Mouse (Mus musculus) forebrain, postnatal 0 days (tissue): ENCODE results near the gene Gm7138. TPM values are rescaled to one million over a fixed set of nuclear protein-coding genes. Genes with fewer than 3 reads are reported as not detected.

Experiments used
- ATAC-seq: fragments of 200-750 bp; cut with Nextera tagmentation; 2 replicates; pipeline ENCODE4 v1.8.0; 2017; ENCODE audit warnings: mild to moderate bottlenecking, moderate library complexity
- DNase-seq: peaks from one replicate; pipeline ENCODE4 v3.0.0-alpha.2; 2015
- H3K27ac ChIP-seq: fragments of 300-500 bp; sonication (generic); 2 replicates; pipeline ENCODE4 v1.5.1; 2014; ENCODE audit warnings: low read depth, mild to moderate bottlenecking, antibody characterized with exemption, low read length, moderate library complexity, mixed read lengths
- H3K27me3 ChIP-seq: fragments of 300-500 bp; sonication (generic); 2 replicates; pipeline ENCODE4 v1.6.1; 2014; ENCODE audit warnings: mild to moderate bottlenecking, low read length, mixed read lengths; ENCODE audit not compliant: insufficient read depth
- H3K36me3 ChIP-seq: fragments of 300-500 bp; sonication (generic); 2 replicates; pipeline ENCODE4 v1.6.1; 2014; ENCODE audit warnings: mild to moderate bottlenecking, moderate library complexity; ENCODE audit not compliant: insufficient read depth
- H3K4me1 ChIP-seq: fragments of 300-500 bp; sonication (generic); 2 replicates; pipeline ENCODE4 v1.6.1; 2014; ENCODE audit warnings: antibody characterized with exemption; ENCODE audit not compliant: insufficient read depth
- H3K4me2 ChIP-seq: fragments of 300-500 bp; sonication (generic); 2 replicates; pipeline ENCODE4 v1.6.1; 2014; ENCODE audit warnings: low read depth, mild to moderate bottlenecking, moderate library complexity
- H3K4me3 ChIP-seq: fragments of 300-500 bp; sonication (generic); 2 replicates; pipeline ENCODE4 v1.5.1; 2014; ENCODE audit warnings: low read depth, low read length, mixed read lengths
- H3K9ac ChIP-seq: fragments of 300-500 bp; sonication (generic); 2 replicates; pipeline ENCODE4 v1.6.1; 2014; ENCODE audit warnings: mild to moderate bottlenecking
- H3K9me3 ChIP-seq: fragments of 300-500 bp; sonication (generic); 2 replicates; pipeline ENCODE4 v1.6.1; 2016; ENCODE audit warnings: low read length
- CTCF ChIP-seq: sonication (generic); IDR thresholded peaks from 2 replicates; pipeline ENCODE4 v1.5.1; 2016; ENCODE audit warnings: antibody characterized with exemption, control low read depth, low read depth
- WGBS: fragments of 180-500 bp; shearing (Covaris S2); extraction: QIAGEN DNeasy Blood & Tissue Kit; methylation state at CpG from one replicate; pipeline ENCODE4 v1.1.7; 2014; 5-methylcytosine and 5-hydroxymethylcytosine counted together
- polyA plus RNA-seq: library from polyadenylated mRNA; unstranded; fragments of >200 nt; fragmentation: Nextera tagmentation; extraction: Ambion mirVana; gene quantifications from 2 replicates; pipeline ENCODE4 v1.2.1, GENCODE M21; 2015
- total RNA-seq: library from RNA; depleted of rRNA; stranded (reverse); fragments of >200 nt; gene quantifications from 2 replicates; pipeline ENCODE4 v1.2.3, GENCODE M21; 2014; rRNA removed

The Gm7138 gene
- total and polyA plus RNA-seq, 2 experiments from 2014 or later: not detected

GRCm38 (mm10) chr10:77738929-77739328 lies 37.8 kb downstream of the Gm7138 start:
- Histone ChIP-seq H3K27ac (no peak overlapping the region), H3K27me3 (no peaks in the 10 kb centered on the region), H3K9ac (no peak overlapping the region), H3K4me2 (no peak overlapping the region), H3K36me3 (no peaks in the 10 kb centered on the region), H3K4me1 (no peaks in the 10 kb centered on the region), H3K9me3 (peaks cover 4% of the 10 kb centered on the region; the same call in 1 of the 2 replicates), H3K4me3 (no peak overlapping the region)
- no peak for ATAC-seq
- no peak for TF ChIP-seq CTCF
- DNase-seq: no peak
- WGBS: 89% methylated on average over 4 of the region's 4 CpGs

- TF ChIP-seq CTCF: no peak
- Histone ChIP-seq H3K4me1 (no peaks in the 10 kb centered on the region), H3K9ac (no peak overlapping the region), H3K4me3 (no peak overlapping the region), H3K9me3 (peaks cover 4% of the 10 kb centered on the region; the same call in 1 of the 2 replicates), H3K27ac (no peak overlapping the region), H3K4me2 (no peak overlapping the region), H3K27me3 (no peaks in the 10 kb centered on the region), H3K36me3 (no peaks in the 10 kb centered on the region)
- 97% methylated on average over 1 of the region's 1 CpGs for WGBS
- ATAC-seq (no peak), DNase-seq (no peak)
These were observed 40.8 kb downstream of the Gm7138 start for GRCm38 (mm10) chr10:77735928-77736327.

- Histone ChIP-seq H3K4me1 (no peaks in the 10 kb centered on the region), H3K36me3 (no peaks in the 10 kb centered on the region), H3K4me2 (no peak overlapping the region), H3K9me3 (no peaks in the 10 kb centered on the region), H3K9ac (no peak overlapping the region), H3K27ac (no peak overlapping the region), H3K4me3 (no peak overlapping the region), H3K27me3 (no peaks in the 10 kb centered on the region)
- no peak; the same call in 1 of the 2 replicates for TF ChIP-seq CTCF
- ATAC-seq (no peak), DNase-seq (no peak)
- 46% methylated on average over 4 of the region's 4 CpGs for WGBS
These were observed 47.5 kb downstream of the Gm7138 start for GRCm38 (mm10) chr10:77729241-77729640.

GRCm38 (mm10) chr10:77728280-77728679 lies 48.5 kb downstream of the Gm7138 start:
- no peak for TF ChIP-seq CTCF
- DNase-seq (no peak), ATAC-seq (no peak)
- 61% methylated on average over 4 of the region's 4 CpGs for WGBS
- H3K27me3 ChIP-seq: no peaks in the 10 kb centered on the region
- H3K4me2 ChIP-seq: no peak overlapping the region
- H3K4me1 ChIP-seq: no peaks in the 10 kb centered on the region
- H3K27ac ChIP-seq: no peak overlapping the region
- H3K9ac ChIP-seq: no peak overlapping the region
- no peak overlapping the region for H3K4me3 ChIP-seq
- H3K36me3 ChIP-seq: no peaks in the 10 kb centered on the region
- H3K9me3 ChIP-seq: no peaks in the 10 kb centered on the region

Other genes starting within 250 kb of the Gm7138 start
Only the 30 nearest of the 32 such genes appear.
- 69.6 and 98.3 TPM in 2 replicates for gene Pttg1ip, start 195.2 kb downstream of the Gm7138 start, total RNA-seq
- 67.1 and 74.2 TPM in 2 replicates for gene Pttg1ip, start 195.2 kb downstream of the Gm7138 start, polyA plus RNA-seq
- gene Sumo3, start 170.8 kb downstream of the Gm7138 start, total RNA-seq: 270 and 305 TPM in 2 replicates
- gene Sumo3, start 170.8 kb downstream of the Gm7138 start, polyA plus RNA-seq: 381 and 398 TPM in 2 replicates
- not detected in 2 replicates for gene Gm49325, start 170.7 kb downstream of the Gm7138 start, total RNA-seq
- gene Gm49325, start 170.7 kb downstream of the Gm7138 start, polyA plus RNA-seq: 27.7 and 33.6 TPM in 2 replicates
- gene Ube2g2, start 154.7 kb downstream of the Gm7138 start, total RNA-seq: 41.7 and 45.3 TPM in 2 replicates
- gene Ube2g2, start 154.7 kb downstream of the Gm7138 start, polyA plus RNA-seq: 74.9 and 80.3 TPM in 2 replicates
- gene Tspear, start 90.4 kb downstream of the Gm7138 start, total RNA-seq: 0.14 TPM in 1 of 2 replicates, not detected in the other
- 0.42 and 0.99 TPM in 2 replicates for gene Tspear, start 90.4 kb downstream of the Gm7138 start, polyA plus RNA-seq
- not detected in 2 replicates for gene Gm19402, start 86.2 kb downstream of the Gm7138 start, total RNA-seq
- not detected in 2 replicates for gene Gm19402, start 86.2 kb downstream of the Gm7138 start, polyA plus RNA-seq
- gene Gm9508, start 79.7 kb downstream of the Gm7138 start, total RNA-seq: not detected in 2 replicates
- not detected in 2 replicates for gene Gm9508, start 79.7 kb downstream of the Gm7138 start, polyA plus RNA-seq
- gene Gm10272, start 70.3 kb downstream of the Gm7138 start, total RNA-seq: not detected in 2 replicates
- gene Gm10272, start 70.3 kb downstream of the Gm7138 start, polyA plus RNA-seq: not detected in 2 replicates
- gene Gm10024, start 65.5 kb downstream of the Gm7138 start, total RNA-seq: not detected in 2 replicates
- not detected in 2 replicates for gene Gm10024, start 65.5 kb downstream of the Gm7138 start, polyA plus RNA-seq
- gene Gm10142, start 61.1 kb downstream of the Gm7138 start, total RNA-seq: not detected in 2 replicates
- not detected in 2 replicates for gene Gm10142, start 61.1 kb downstream of the Gm7138 start, polyA plus RNA-seq
- not detected in 2 replicates for gene Krtap12-1, start 56.3 kb downstream of the Gm7138 start, total RNA-seq
- not detected in 2 replicates for gene Krtap12-1, start 56.3 kb downstream of the Gm7138 start, polyA plus RNA-seq
- gene Gm10100, start 50.5 kb downstream of the Gm7138 start, total RNA-seq: not detected in 2 replicates
- not detected in 2 replicates for gene Gm10100, start 50.5 kb downstream of the Gm7138 start, polyA plus RNA-seq
- gene Gm18596, start 34.3 kb downstream of the Gm7138 start, total RNA-seq: not detected in 2 replicates
- gene Gm18596, start 34.3 kb downstream of the Gm7138 start, polyA plus RNA-seq: not detected in 2 replicates
- not detected in 2 replicates for gene Gm9736, start 25.6 kb downstream of the Gm7138 start, total RNA-seq
- gene Gm9736, start 25.6 kb downstream of the Gm7138 start, polyA plus RNA-seq: not detected in 2 replicates
- not detected in 2 replicates for gene Gm3233, start 17.3 kb downstream of the Gm7138 start, total RNA-seq
- gene Gm3233, start 17.3 kb downstream of the Gm7138 start, polyA plus RNA-seq: not detected in 2 replicates
- not detected in 2 replicates for gene Gm3238, start 5.6 kb downstream of the Gm7138 start, total RNA-seq
- not detected in 2 replicates for gene Gm3238, start 5.6 kb downstream of the Gm7138 start, polyA plus RNA-seq
- not detected in 2 replicates for gene Gm3250, start 5.6 kb upstream of the Gm7138 start, total RNA-seq
- not detected in 2 replicates for gene Gm3250, start 5.6 kb upstream of the Gm7138 start, polyA plus RNA-seq
- gene Gm7137, start 11.3 kb upstream of the Gm7138 start, total RNA-seq: not detected in 2 replicates
- gene Gm7137, start 11.3 kb upstream of the Gm7138 start, polyA plus RNA-seq: not detected in 2 replicates
- not detected in 2 replicates for gene Gm9639, start 18.1 kb upstream of the Gm7138 start, total RNA-seq
- not detected in 2 replicates for gene Gm9639, start 18.1 kb upstream of the Gm7138 start, polyA plus RNA-seq
- not detected in 2 replicates for gene Gm19668, start 22.2 kb upstream of the Gm7138 start, total RNA-seq
- not detected in 2 replicates for gene Gm19668, start 22.2 kb upstream of the Gm7138 start, polyA plus RNA-seq
- not detected in 2 replicates for gene Gm9507, start 34.9 kb upstream of the Gm7138 start, total RNA-seq
- not detected in 2 replicates for gene Gm9507, start 34.9 kb upstream of the Gm7138 start, polyA plus RNA-seq
- gene Gm2696, start 37.7 kb upstream of the Gm7138 start, total RNA-seq: not detected in 2 replicates
- not detected in 2 replicates for gene Gm2696, start 37.7 kb upstream of the Gm7138 start, polyA plus RNA-seq
- gene Krtap10-4, start 50.2 kb upstream of the Gm7138 start, total RNA-seq: not detected in 2 replicates
- gene Krtap10-4, start 50.2 kb upstream of the Gm7138 start, polyA plus RNA-seq: not detected in 2 replicates
- gene Krtap10-10, start 59.0 kb upstream of the Gm7138 start, total RNA-seq: not detected in 2 replicates
- gene Krtap10-10, start 59.0 kb upstream of the Gm7138 start, polyA plus RNA-seq: not detected in 2 replicates
- gene Gm36176, start 69.9 kb upstream of the Gm7138 start, total RNA-seq: not detected in 2 replicates
- not detected in 2 replicates for gene Gm36176, start 69.9 kb upstream of the Gm7138 start, polyA plus RNA-seq
- gene Gm10318, start 75.9 kb upstream of the Gm7138 start, total RNA-seq: not detected in 2 replicates
- not detected in 2 replicates for gene Gm10318, start 75.9 kb upstream of the Gm7138 start, polyA plus RNA-seq
- 0.48 TPM in 1 of 2 replicates, not detected in the other for gene Gm3285, start 85.0 kb upstream of the Gm7138 start, total RNA-seq
- gene Gm3285, start 85.0 kb upstream of the Gm7138 start, polyA plus RNA-seq: not detected in 2 replicates
- 19.7 and 24.1 TPM in 2 replicates for gene Lrrc3, start 125.6 kb upstream of the Gm7138 start, total RNA-seq
- gene Lrrc3, start 125.6 kb upstream of the Gm7138 start, polyA plus RNA-seq: 15.7 and 22.4 TPM in 2 replicates
- 5.5 and 8.7 TPM in 2 replicates for gene Trpm2, start 193.6 kb upstream of the Gm7138 start, total RNA-seq
- gene Trpm2, start 193.6 kb upstream of the Gm7138 start, polyA plus RNA-seq: 2.4 and 4.5 TPM in 2 replicates
- 46.5 and 50.4 TPM in 2 replicates for gene 1810043G02Rik, start 201.6 kb upstream of the Gm7138 start, total RNA-seq
- gene 1810043G02Rik, start 201.6 kb upstream of the Gm7138 start, polyA plus RNA-seq: 54.5 and 56.8 TPM in 2 replicates